Mouse (Mus musculus) ES-Bruce4 (cell line): Measurements from ENCODE around the gene Nfe2l3.

Source experiments
- CTCF ChIP-seq: IDR thresholded peaks from one replicate; pipeline ENCODE4 v1.8.1; 2011; ENCODE audit warnings: low read depth, low read length
- EP300 ChIP-seq: IDR thresholded peaks from 2 replicates; pipeline ENCODE4 v1.6.1; 2011; ENCODE audit warnings: low read depth, low read length; ENCODE audit not compliant: insufficient read depth
- POLR2A ChIP-seq: IDR thresholded peaks from one replicate; pipeline ENCODE4 v1.8.1; 2011; ENCODE audit warnings: low read length; ENCODE audit not compliant: insufficient read depth

DNA sequence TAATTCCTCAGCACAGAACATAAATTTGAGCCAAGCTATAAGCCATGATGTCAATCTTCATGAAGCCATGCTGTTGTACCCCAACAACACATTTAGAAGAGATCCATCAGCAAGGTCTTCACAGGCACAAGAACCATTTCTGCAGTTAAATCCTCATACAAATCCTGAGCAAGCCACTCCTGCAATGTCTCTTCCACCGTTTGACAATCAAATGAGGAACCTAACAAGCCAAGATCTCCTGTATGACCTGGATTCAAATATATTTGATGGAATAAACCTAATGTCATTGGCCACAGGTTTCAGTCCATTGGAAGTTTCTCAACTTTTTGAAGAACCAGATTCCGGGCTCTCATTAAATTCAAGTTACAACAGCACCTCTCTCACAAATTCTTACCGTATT is 24.8 kb downstream of the Nfe2l3 start:
- TF ChIP-seq CTCF: no peak
- no peak for TF ChIP-seq EP300
- no peak for TF ChIP-seq POLR2A
